Mouse (Mus musculus) liver, adult 2 months (tissue): ENCODE data around the gene Adam15. TPM values are rescaled to one million over a fixed set of nuclear protein-coding genes. Genes with fewer than 3 reads are reported as not detected.
A peak's percentile ranks its signal among the peaks of the same experiment; 100 is the strongest.

Experiments
- DNase-seq: peaks from one replicate; pipeline ENCODE4 v3.0.0-alpha.2; 2011; ENCODE audit warnings: low read depth, low spot score; ENCODE audit errors: extremely low read depth
- H3K27ac ChIP-seq: fragments of 200-500 bp; replicated peaks from 2 replicates; pipeline ENCODE4 v1.5.1; 2012; ENCODE audit warnings: low read depth, mild to moderate bottlenecking, control low read depth, inconsistent platforms, low read length; ENCODE audit not compliant: insufficient read depth
- H3K27me3 ChIP-seq: fragments of 200-500 bp; 2 replicates; pipeline ENCODE4 v1.6.1; 2012; ENCODE audit warnings: mild to moderate bottlenecking, moderate library complexity, low read length, inconsistent platforms; ENCODE audit not compliant: control insufficient read depth, insufficient read depth
- H3K36me3 ChIP-seq: fragments of 200-500 bp; 2 replicates; pipeline ENCODE4 v1.6.1; 2012; ENCODE audit warnings: low read length, inconsistent platforms; ENCODE audit not compliant: control insufficient read depth, insufficient read depth
- H3K4me1 ChIP-seq: fragments of 200-500 bp; 2 replicates; pipeline ENCODE4 v1.6.1; 2011; ENCODE audit warnings: low read length; ENCODE audit not compliant: control insufficient read depth, insufficient read depth
- H3K4me3 ChIP-seq: fragments of 200-500 bp; 2 replicates; pipeline ENCODE4 v1.5.1; 2011; ENCODE audit warnings: low read depth, mild to moderate bottlenecking, control low read depth, low read length, moderate library complexity; ENCODE audit not compliant: insufficient read depth
- H3K79me2 ChIP-seq: fragments of 200-500 bp; 2 replicates; pipeline ENCODE4 v1.6.1; 2012; ENCODE audit warnings: inconsistent platforms, mild to moderate bottlenecking, low read length, moderate library complexity; ENCODE audit not compliant: control insufficient read depth, insufficient read depth
- H3K9ac ChIP-seq: fragments of 200-500 bp; 2 replicates; pipeline ENCODE4 v1.6.1; 2012; ENCODE audit warnings: low read depth, mild to moderate bottlenecking, control low read depth, inconsistent platforms, low read length
- CTCF ChIP-seq: fragments of 200-500 bp; IDR thresholded peaks from 2 replicates; pipeline ENCODE4 v1.5.1; 2011; ENCODE audit warnings: low read depth, low read length, control low read depth
- POLR2A ChIP-seq: fragments of 200-500 bp; IDR thresholded peaks from 2 replicates; pipeline ENCODE4 v1.6.1; 2011; ENCODE audit warnings: low read length, control low read depth; ENCODE audit not compliant: insufficient read depth; ENCODE audit errors: extremely low read depth
- WGBS: fragments of 180-500 bp; shearing (Covaris S2); methylation state at CpG from one replicate; pipeline ENCODE4 v1.1.7; 2018; 5-methylcytosine and 5-hydroxymethylcytosine counted together
- polyA plus RNA-seq: library from polyadenylated mRNA; depleted of rRNA; stranded (reverse); fragments of >200 nt; gene quantifications from 2 replicates; pipeline ENCODE4 v1.2.3, GENCODE M21; 2012
- total RNA-seq: library from RNA; depleted of rRNA; stranded (reverse); fragments of >200 nt; gene quantifications from 2 replicates; pipeline ENCODE4 v1.2.3, GENCODE M21; 2014

Gene Adam15
- total and polyA plus RNA-seq, 2 experiments = 1.4 to 4.7 TPM

- H3K9ac ChIP-seq = 0 out of 2 replicates have a peak overlapping the region, but pooled peaks have one; percentile 7
- no peaks in the 10 kb centered on the region for H3K36me3 ChIP-seq
- no peak overlapping the region for H3K4me3 ChIP-seq
- peak; percentile 91 for TF ChIP-seq CTCF
- no peak for TF ChIP-seq POLR2A
- H3K27ac ChIP-seq = no peak overlapping the region
- H3K27me3 ChIP-seq = no peaks in the 10 kb centered on the region
- peak; percentile 82 for DNase-seq
- peaks cover 27% of the 10 kb centered on the region for H3K4me1 ChIP-seq
- no peaks in the 10 kb centered on the region; the same call in 1 of the 2 replicates for H3K79me2 ChIP-seq
- WGBS = 4% methylated on average over 9 of the region's 9 CpGs
Observed at GRCm38 (mm10) chr3:89308089-89308488, 41.7 kb downstream of the Adam15 start.

DNA sequence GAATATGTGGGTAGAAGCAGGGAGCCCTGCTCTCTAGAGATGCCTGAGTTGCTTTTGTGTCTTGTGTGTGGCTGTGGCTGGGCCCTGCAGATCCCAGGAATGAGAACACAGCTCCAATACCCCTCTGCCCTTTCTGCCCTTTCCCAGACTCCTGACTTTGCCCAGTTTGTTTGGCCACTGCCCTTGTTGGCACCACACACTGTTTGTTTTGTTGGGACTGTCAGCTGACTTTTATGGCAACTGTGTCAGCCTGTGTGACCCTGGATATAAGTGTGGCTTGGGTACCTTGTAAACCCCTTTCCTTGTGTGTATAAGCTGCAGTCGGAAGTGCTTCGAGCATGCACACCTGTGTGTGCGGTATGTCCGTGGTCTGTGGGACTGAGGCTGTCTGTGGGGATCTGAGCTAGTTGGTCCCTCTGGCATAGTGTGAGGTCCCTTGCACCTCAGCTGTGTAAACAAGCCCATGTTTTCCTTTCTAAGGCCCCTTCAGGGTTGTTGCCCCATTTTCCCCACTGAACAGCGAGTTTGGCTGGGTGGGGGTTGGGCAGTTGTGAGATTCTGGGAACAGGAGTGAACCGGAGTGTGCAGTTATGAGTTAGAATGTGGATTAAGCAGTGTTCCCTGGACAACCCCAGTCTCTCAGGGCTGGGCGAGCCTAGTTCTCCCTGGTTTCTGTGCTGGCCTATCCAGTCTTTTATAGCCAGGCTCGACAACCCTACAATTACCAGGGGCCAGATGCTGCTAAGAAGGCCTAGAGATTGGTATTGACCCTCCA lies 44.1 kb downstream of the Adam15 start:
- no peaks in the 10 kb centered on the region for H3K36me3 ChIP-seq
- TF ChIP-seq POLR2A = 0 out of 2 replicates have a peak, but pooled peaks have one; percentile 29
- TF ChIP-seq CTCF = no peak
- H3K27ac ChIP-seq = peak overlapping the region; percentile 98
- peak; percentile 98 for DNase-seq
- H3K4me1 ChIP-seq = peaks cover 30% of the 10 kb centered on the region
- peak overlapping the region; percentile 68 for H3K9ac ChIP-seq
- H3K79me2 ChIP-seq = no peaks in the 10 kb centered on the region; the same call in 1 of the 2 replicates
- H3K27me3 ChIP-seq = no peaks in the 10 kb centered on the region
- WGBS = 21% methylated on average over 8 of the region's 8 CpGs
- no peak overlapping the region for H3K4me3 ChIP-seq

- peak overlapping the region; percentile 68 for H3K9ac ChIP-seq
- no peak for DNase-seq
- H3K4me3 ChIP-seq = no peak overlapping the region
- WGBS = 22% methylated on average over 4 of the region's 4 CpGs
- no peaks in the 10 kb centered on the region; the same call in 1 of the 2 replicates for H3K79me2 ChIP-seq
- no peaks in the 10 kb centered on the region for H3K36me3 ChIP-seq
- H3K27me3 ChIP-seq = no peaks in the 10 kb centered on the region
- peak overlapping the region; percentile 97 for H3K27ac ChIP-seq
- H3K4me1 ChIP-seq = peaks cover 30% of the 10 kb centered on the region
- TF ChIP-seq POLR2A (no peak), CTCF (no peak)
Observed at GRCm38 (mm10) chr3:89305105-89305504, 44.7 kb downstream of the Adam15 start.

DNA sequence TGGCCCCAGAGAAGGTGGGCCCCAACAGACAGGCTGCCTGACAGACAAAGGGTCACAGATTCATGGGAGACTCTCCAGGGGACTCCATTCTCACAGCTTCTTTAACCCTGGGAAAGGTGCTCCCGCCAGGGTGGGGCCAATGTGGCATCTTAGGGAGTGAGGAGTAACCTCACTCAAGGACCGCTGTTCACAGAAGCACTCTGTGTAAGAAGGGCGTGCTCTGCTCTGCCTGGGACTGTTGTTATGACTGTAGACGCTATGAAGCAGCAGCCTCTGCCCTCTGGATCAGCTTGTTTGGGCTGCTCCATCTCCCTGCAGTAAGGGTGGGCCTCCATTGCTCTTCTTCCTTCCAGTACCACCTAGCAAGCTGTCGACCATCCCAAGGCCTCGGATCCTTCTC lies 45.4 kb downstream of the Adam15 start:
- DNase-seq = no peak
- Histone ChIP-seq H3K36me3 (no peaks in the 10 kb centered on the region), H3K79me2 (no peaks in the 10 kb centered on the region; the same call in 1 of the 2 replicates), H3K4me3 (no peak overlapping the region), H3K9ac (peak overlapping the region; percentile 68), H3K27me3 (no peaks in the 10 kb centered on the region), H3K4me1 (peaks cover 30% of the 10 kb centered on the region), H3K27ac (peak overlapping the region; percentile 97)
- WGBS = 72% methylated on average over 6 of the region's 6 CpGs
- TF ChIP-seq POLR2A (no peak), CTCF (no peak)

- WGBS = 57% methylated on average over 2 of the region's 2 CpGs
- Histone ChIP-seq H3K36me3 (no peaks in the 10 kb centered on the region), H3K27ac (peak overlapping the region; percentile 78), H3K4me1 (peaks cover 24% of the 10 kb centered on the region), H3K27me3 (no peaks in the 10 kb centered on the region), H3K79me2 (no peaks in the 10 kb centered on the region; the same call in 1 of the 2 replicates), H3K4me3 (no peak overlapping the region), H3K9ac (no peak overlapping the region)
- TF ChIP-seq CTCF = 0 out of 2 replicates have a peak, but pooled peaks have one; percentile 0
- no peak for TF ChIP-seq POLR2A
- DNase-seq = no peak
Observed at GRCm38 (mm10) chr3:89300514-89300913, 49.3 kb downstream of the Adam15 start.

DNA sequence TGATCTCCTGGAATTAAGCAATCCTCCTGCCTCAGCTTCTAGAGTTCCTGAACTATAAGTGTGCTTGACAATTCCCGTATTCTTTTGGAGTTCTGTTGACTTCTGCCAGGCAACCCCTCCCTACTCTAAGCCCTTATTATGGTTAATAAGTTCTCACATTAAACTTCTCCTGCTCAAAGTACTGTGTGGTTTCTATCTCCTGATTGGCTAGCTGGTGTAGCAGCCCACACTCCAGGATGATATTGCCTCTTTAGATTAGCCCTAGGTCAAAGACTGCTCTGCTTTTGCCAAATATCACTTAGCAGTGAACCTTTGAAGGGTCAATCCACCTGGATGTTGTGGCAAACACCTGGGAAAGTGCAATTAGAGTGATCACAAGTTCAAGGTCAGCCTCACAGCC lies 49.7 kb downstream of the Adam15 start:
- no peaks in the 10 kb centered on the region for H3K36me3 ChIP-seq
- H3K27me3 ChIP-seq = no peaks in the 10 kb centered on the region
- peak overlapping the region; percentile 78 for H3K27ac ChIP-seq
- no peaks in the 10 kb centered on the region; the same call in 1 of the 2 replicates for H3K79me2 ChIP-seq
- WGBS = 6% methylated on average over 1 of the region's 1 CpGs
- H3K9ac ChIP-seq = no peak overlapping the region
- TF ChIP-seq CTCF = no peak
- no peak for TF ChIP-seq POLR2A
- peaks cover 21% of the 10 kb centered on the region for H3K4me1 ChIP-seq
- DNase-seq = peak; percentile 100
- H3K4me3 ChIP-seq = peak overlapping the region; percentile 57; the same call in 1 of the 2 replicates
